Mouse (Mus musculus): ENCODE data around the gene Unc45a.
"Not testable (repeated sequence)": the region's sequence is repeated elsewhere in the genome, so short reads cannot be mapped to it uniquely, and the experiment has no call there.

Gene Unc45a

DNA sequence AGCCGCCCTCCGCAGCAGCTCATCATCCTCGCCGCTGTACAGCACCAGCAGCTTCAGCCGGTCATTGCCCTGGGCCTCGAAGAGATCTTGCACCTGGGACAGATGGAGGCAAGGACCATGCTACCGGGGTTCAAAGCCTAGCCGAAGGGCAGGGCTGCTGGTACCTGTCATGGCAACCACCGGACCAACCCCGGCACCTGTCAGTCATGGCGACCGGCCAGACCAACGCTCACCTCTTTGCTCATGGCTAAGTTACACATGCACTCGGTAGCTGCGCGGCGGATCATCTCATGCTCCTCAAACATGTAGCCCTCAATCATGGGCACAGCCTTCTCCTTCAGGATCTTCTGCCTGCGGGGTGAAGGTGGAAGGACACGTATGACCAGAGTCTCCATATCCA is 14.7 kb downstream of the Unc45a start:
- no peak for DNase-seq (ENCODE audit: extremely low spot score, low spot score)

GRCm38 (mm10) chr7:80325292-80325868 is 15.4 kb downstream of the Unc45a start:
- no peak for DNase-seq (ENCODE audit: extremely low spot score, low spot score)

- not testable (repeated sequence) for DNase-seq (ENCODE audit: extremely low spot score, low spot score)
Observed at GRCm38 (mm10) chr7:80324816-80325119, 16.0 kb downstream of the Unc45a start.

GRCm38 (mm10) chr7:80324043-80324815 is 16.6 kb downstream of the Unc45a start, which contains the start of gene Rccd1:
Rccd1 (minus strand) TSS chr7:80324454.
- peak; percentile 99 for DNase-seq (ENCODE audit: extremely low spot score, low spot score)

DNA sequence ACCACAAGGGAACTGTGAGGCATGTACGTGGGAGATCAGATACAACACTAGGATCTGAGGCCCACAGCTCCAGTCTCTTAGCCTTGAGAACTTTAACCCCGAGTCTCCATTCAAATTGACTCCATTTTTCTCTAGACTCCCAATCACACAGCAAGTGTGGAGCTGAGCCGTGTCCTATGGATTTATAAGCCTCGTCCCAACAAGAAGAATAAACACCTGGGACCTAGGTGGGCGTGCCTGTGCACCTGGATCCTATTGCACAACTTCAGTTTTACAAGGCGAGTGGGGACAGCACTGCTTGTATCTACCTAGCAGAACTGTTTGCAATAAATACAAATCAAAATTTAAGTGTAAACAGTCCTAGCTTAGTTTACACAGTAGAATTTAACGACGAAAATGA is 17.5 kb downstream of the Unc45a start:
- DNase-seq (ENCODE audit: extremely low spot score, low spot score): no peak

GRCm38 (mm10) chr7:80319846-80320496 is 20.8 kb downstream of the Unc45a start:
- DNase-seq (ENCODE audit: extremely low spot score, low spot score): no peak

DNA sequence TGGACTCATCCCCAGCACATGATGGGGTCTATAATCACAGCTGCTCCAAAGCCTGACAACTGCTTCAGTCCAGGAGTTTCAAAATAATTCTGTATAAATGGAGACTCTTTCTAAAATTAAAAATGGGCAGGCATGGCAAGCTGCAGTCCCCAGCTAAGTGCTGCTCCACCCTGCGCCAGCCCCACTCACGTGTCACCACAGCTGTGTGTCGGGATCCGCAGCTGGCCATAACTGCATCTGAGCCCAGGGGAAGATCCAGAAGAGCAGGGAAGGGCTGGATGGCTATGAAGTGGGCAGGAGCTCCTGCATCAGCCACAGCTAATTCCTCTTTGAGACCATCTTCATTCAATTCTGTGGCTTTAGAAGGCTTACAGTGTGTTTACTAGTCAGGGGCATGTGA is 22.1 kb downstream of the Unc45a start:
- DNase-seq (ENCODE audit: extremely low spot score, low spot score): no peak

- no peak for DNase-seq (ENCODE audit: extremely low spot score, low spot score)
Observed at GRCm38 (mm10) chr7:80317439-80318115, 23.2 kb downstream of the Unc45a start.

DNA sequence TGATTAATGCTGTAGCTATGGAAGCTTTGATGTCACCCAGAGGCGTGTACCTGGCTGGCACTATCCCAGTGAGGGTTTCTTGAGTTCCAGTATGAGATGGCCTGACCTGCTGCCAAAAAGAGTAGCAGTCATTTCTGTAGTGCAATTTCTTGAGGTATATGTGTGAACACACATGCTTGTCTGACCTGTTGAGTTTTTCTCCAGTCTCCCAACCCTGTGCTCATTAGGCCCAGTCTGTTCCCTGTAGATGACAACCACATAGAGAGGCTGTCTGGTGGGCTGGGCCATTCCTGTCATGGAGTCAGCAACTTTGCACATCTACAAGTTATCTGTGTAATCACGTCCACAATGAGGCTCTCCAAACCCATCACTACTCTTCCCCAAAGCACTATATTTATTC is 25.1 kb downstream of the Unc45a start:
- DNase-seq (ENCODE audit: extremely low spot score, low spot score): no peak

DNA sequence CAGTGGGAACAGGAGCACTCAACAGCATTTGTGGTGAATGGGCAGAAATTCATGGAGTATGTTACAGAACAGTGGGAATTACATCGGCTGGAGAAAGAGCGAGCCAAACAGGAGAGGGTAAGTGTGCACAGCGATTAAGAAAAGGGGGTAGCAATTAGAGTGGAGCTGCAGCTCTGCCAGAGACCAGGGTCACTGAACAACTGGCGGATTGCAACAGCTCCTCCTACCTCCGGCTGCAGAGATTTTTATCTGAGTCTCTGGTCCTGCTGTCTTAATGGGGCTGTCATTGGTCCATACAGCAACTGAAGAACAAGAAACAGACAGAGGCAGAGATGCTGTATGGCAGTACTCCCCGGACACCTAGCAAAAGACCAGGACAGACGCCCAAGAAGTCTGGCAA is 30.0 kb downstream of the Unc45a start:
- no peak for DNase-seq (ENCODE audit: extremely low spot score, low spot score)

DNA sequence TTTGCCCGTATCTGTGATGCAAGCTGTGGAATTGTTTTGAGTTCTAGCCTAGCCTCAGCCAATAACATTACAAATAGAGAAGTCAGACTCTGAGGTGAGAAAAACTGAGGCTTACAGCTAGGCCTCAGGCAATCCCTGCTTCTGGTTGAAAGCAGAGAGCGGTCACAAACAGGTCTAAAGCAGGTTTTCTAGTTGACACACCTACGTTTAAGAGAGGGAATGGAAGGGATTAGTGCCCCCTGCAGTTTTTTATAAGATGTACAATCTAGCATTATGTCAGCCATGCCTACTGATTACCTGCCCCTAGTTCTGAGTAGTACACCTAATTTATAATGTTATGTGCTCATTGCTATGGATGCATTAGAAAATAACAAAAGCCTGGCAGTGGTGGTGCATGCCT is 33.0 kb downstream of the Unc45a start:
- no peak for DNase-seq (ENCODE audit: extremely low spot score, low spot score)

- DNase-seq (ENCODE audit: extremely low spot score, low spot score): no peak
Observed at GRCm38 (mm10) chr7:80301522-80301921, 39.3 kb downstream of the Unc45a start.

DNA sequence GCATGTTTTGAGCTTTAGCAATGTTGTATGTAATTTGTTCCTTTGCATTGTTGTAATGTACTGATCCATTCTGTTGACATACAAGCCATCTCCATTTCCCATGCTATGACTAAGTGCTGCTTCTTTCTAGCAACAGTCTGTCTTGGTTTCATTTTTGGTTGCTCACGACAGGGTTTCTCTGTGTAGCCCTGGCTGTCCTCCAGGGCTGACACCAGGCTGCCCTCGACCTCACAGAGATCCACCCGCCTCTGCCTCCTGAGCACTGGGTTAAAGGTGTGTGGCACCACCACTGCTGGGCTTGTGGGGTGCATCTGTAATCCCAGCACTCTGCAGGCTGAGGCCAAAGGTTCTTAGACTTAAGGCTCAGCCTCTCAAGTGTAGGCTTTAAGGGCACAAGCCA is 41.2 kb downstream of the Unc45a start:
- DNase-seq (ENCODE audit: extremely low spot score, low spot score): no peak

DNA sequence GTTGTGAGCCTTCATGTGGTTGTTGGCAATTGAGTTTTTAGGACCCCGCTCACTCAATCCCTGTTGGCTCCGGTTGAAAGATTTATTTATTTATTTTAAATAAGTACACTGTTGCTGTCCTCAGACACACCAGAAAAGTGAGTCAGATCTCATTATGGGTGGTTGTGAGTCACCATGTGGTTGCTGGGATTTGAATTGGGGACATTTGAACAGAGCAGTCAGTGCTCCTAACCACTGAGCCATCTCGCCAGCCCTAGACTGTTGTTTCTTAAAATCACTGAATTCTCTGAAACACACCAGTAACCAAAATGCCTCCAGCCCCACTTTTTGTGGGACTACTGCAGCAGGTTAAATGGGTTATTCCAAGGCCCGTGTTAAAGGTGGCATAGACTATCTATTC is 42.1 kb downstream of the Unc45a start:
- DNase-seq (ENCODE audit: extremely low spot score, low spot score): no peak

- no peak for DNase-seq (ENCODE audit: extremely low spot score, low spot score)
Observed at GRCm38 (mm10) chr7:80297041-80297440, 43.8 kb downstream of the Unc45a start.

GRCm38 (mm10) chr7:80296462-80296861 is 44.3 kb downstream of the Unc45a start:
- DNase-seq (ENCODE audit: extremely low spot score, low spot score): no peak

DNA sequence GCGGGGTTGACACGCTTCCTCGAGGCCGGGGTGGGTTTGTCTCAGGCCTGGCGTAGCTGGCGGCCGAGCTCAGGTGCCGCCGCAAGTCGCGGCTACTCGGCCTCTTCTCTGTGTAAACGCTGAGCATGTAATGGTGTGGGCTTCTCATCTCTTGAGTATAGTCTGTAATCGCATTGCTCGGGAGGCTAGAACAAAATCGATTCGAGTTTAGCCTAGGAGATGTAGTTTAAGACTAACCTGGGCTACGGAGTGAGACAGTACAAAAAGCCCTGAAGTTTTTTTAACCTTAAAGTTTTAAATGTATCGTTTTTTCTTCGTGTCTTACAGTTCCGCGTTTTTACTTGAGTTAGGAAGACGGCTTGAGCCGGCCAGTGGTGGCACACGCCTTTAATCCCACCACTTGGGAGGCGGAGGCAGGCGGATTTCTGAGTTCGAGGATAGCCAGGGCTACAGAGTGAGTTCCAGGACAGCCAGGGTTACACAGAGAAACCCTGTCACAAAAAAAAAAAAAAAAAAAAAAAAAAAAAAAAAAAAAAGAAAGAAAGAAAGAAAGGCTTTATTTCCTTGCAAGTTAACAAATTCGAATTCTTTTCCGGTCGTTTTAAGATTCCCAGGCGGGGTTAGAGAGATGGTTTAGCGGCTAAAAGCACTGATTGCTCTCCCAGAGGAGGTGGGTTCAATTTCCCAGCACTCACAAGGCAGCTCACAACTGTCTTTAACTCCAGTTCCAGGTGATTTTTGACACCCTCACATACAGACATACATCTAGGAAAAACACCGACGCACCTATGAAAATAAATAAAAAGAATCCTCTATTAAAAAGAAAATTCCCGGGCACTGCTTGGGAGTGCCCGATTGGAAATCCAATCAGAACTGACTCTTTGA is 45.8 kb downstream of the Unc45a start:
- no peak for DNase-seq (ENCODE audit: extremely low spot score, low spot score)

DNA sequence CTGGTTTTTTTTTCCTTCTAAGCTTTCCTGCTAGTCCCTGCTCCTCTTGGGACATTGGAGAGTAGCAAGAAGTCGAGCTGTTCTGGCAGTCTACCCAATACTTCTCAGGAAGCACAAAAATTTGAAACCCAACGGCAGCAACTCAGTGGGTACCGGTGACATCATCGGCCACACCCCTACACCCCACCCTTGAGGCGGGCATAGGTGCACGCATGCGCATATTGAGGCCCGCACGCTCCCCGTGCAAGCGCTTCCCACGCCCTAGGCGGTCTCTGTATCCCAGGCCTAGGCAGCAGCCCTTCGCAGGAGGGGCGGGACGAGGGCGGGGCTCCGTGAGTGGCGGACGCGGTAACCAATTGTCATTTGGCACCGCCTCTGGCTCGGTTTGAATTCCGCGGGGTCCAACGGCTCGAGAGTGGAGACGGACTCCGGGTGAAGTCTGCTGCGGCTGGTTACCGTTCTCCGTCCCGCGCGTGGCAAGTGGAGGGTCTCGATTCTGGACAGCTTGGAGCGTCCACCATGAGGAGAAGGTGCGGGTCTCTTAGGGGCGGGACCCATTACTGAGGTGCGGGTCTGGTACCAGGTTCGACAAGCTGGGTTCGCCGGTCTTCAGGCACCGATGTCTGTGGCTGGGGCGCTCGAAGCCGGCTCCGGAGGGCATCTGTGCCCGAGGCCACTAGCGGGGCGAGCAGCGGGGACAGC is 46.6 kb downstream of the Unc45a start, which contains the start of gene Prc1:
TSS of gene Prc1 (plus strand) at position 389 of the 702 bp plus-strand sequence.
- peak; percentile 100 for DNase-seq (ENCODE audit: extremely low spot score, low spot score)

GRCm38 (mm10) chr7:80287736-80288135 is 53.1 kb downstream of the Unc45a start:
- no peak for DNase-seq (ENCODE audit: extremely low spot score, low spot score)

DNA sequence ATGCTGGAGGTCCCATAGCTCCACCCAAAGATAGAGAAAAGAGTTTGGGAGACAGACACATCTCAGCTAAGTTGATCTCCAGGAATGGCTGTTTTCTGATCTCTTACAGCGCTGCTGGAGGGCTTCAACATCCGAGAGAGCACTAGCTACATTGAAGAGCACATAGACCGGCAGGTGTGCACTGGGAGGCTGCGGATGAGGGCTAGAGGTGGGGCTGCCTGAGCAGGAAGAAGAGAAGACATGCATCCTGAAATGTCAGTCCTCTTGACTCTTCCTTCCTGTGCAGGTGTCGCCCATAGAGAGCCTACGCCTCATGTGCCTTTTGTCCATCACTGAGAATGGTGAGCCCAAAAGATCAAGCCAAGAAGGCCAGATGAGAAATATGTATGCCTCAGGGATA is 55.1 kb downstream of the Unc45a start:
- no peak for DNase-seq (ENCODE audit: extremely low spot score, low spot score)

GRCm38 (mm10) chr7:80284391-80284790 is 56.4 kb downstream of the Unc45a start:
- no peak for DNase-seq (ENCODE audit: extremely low spot score, low spot score)

All from neural tube, embryonic 10.5 days (tissue).